8 mouse cellular contexts compared by ENCODE assay signal in the genomic region with DNA sequence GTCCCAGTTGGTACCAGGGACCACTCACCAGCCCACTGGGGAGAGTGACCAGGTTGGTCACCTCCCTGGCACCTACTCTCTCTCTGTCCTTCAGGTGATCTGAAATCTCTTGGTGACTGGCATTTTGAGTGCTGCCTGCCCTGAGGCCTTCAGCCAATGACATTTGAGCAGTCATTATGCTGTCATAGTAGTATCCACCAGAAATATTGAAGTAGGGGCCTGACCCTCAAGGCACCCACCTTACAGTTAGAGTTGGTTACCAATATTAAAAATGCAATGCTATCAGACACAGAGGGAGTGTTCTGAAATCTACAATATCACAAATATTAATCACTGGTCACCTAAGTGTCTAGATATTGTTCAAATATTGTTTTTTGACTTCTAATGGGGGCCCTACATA. TPM values are rescaled to one million over a fixed set of nuclear protein-coding genes. Genes with fewer than 3 reads are reported as not detected.
DNase-seq lines count a peak whose midpoint lies in the region; ATAC-seq lines count a peak whose summit lies in the region.

Prdx4 (minus strand) TSS at position 101 of the 400 bp plus-strand sequence.

- H3K36me3 ChIP-seq in kidney, embryonic 15.5 days = no peaks in the 10 kb centered on the region
- no peaks in the 10 kb centered on the region for H3K36me3 ChIP-seq in midbrain, embryonic 11.5 days (ENCODE audit: control insufficient read depth, insufficient read depth, low read length)

- no peak within 1 kb of the TSS for H3K9ac ChIP-seq in kidney, embryonic 15.5 days
- no peak within 1 kb of the TSS for H3K9ac ChIP-seq in midbrain, embryonic 11.5 days (ENCODE audit: low read length)

- no peaks in the 10 kb centered on the region for H3K9me3 ChIP-seq in kidney, embryonic 15.5 days (replicated peaks)
- H3K9me3 ChIP-seq in midbrain, embryonic 11.5 days (ENCODE audit: control insufficient read depth, low read length) = no peaks in the 10 kb centered on the region

- no peaks in the 10 kb centered on the region for H3K27me3 ChIP-seq in kidney, embryonic 15.5 days
- H3K27me3 ChIP-seq in midbrain, embryonic 11.5 days (ENCODE audit: control insufficient read depth, insufficient read depth, low read length) = no peaks in the 10 kb centered on the region

- no peak within 1 kb of the TSS for H3K4me2 ChIP-seq in kidney, embryonic 15.5 days
- H3K4me2 ChIP-seq in midbrain, embryonic 11.5 days = no peak within 1 kb of the TSS

- H3K27ac ChIP-seq in kidney, embryonic 15.5 days = no peak within 1 kb of the TSS
- no peak within 1 kb of the TSS for H3K27ac ChIP-seq in midbrain, embryonic 11.5 days (ENCODE audit: low read depth, low read length)

- no peak for DNase-seq in kidney, adult 9 months
- DNase-seq in adrenal gland, adult 8-10 months = no peak
- no peak for DNase-seq in gonadal fat pad, adult 2 months (ENCODE audit: low read depth)
- no peak for DNase-seq in large intestine, adult 2 months (ENCODE audit: low read depth, low spot score)
- DNase-seq in midbrain, embryonic 11.5 days (ENCODE audit: low spot score, missing footprints) = no peak
- DNase-seq in retina, postnatal 1 day = no peak
- DNase-seq in yolk sac, embryonic 10.5 days (ENCODE audit: low spot score) = no peak

- H3K4me3 ChIP-seq in kidney, embryonic 15.5 days (replicated peaks) = no peak within 1 kb of the TSS
- no peak within 1 kb of the TSS for H3K4me3 ChIP-seq in midbrain, embryonic 11.5 days (ENCODE audit: low read depth, low read length)

- H3K4me1 ChIP-seq in kidney, embryonic 15.5 days = no peaks in the 10 kb centered on the region
- H3K4me1 ChIP-seq in midbrain, embryonic 11.5 days (ENCODE audit: control insufficient read depth, insufficient read depth, low read length) = no peaks in the 10 kb centered on the region

- no peak for ATAC-seq in kidney, embryonic 15.5 days (replicated peaks; ENCODE audit: low FRiP score)
- no peak for ATAC-seq in midbrain, embryonic 11.5 days (ENCODE audit: low FRiP score)

RNA-seq across cellular contexts. Expression of gene Prdx4, which starts in this region (rescaled TPM):
- polyA plus RNA-seq in kidney, embryonic 15.5 days (2015; fragmentation: Nextera tagmentation; extraction: Ambion mirVana) = 291 and 295 TPM in 2 replicates
- 10 to 100 TPM; 23.2 to 31.9 (median 28.9) TPM for total RNA-seq in adrenal gland, adult 8-10 months (2022)
- polyA plus RNA-seq in gonadal fat pad, adult 2 months (2012; rRNA removed) = 54.0 and 54.9 TPM in 2 replicates
- 43.7 and 47.9 TPM in 2 replicates for polyA plus RNA-seq in large intestine, adult 2 months (2012; rRNA removed)
- polyA plus RNA-seq in midbrain, embryonic 11.5 days (2014; fragmentation: Nextera tagmentation; extraction: Ambion mirVana) = 271 and 282 TPM in 2 replicates
